Mouse (Mus musculus) spleen, adult 18-20 months (tissue): ENCODE results near the gene Npy.

Experiments
- DNase-seq, 2 experiments: peaks; one replicate each; pipeline ENCODE4 v3.0.0; 2022; ENCODE audit warnings: mixed read lengths in 2 of 2

Gene Npy

DNA sequence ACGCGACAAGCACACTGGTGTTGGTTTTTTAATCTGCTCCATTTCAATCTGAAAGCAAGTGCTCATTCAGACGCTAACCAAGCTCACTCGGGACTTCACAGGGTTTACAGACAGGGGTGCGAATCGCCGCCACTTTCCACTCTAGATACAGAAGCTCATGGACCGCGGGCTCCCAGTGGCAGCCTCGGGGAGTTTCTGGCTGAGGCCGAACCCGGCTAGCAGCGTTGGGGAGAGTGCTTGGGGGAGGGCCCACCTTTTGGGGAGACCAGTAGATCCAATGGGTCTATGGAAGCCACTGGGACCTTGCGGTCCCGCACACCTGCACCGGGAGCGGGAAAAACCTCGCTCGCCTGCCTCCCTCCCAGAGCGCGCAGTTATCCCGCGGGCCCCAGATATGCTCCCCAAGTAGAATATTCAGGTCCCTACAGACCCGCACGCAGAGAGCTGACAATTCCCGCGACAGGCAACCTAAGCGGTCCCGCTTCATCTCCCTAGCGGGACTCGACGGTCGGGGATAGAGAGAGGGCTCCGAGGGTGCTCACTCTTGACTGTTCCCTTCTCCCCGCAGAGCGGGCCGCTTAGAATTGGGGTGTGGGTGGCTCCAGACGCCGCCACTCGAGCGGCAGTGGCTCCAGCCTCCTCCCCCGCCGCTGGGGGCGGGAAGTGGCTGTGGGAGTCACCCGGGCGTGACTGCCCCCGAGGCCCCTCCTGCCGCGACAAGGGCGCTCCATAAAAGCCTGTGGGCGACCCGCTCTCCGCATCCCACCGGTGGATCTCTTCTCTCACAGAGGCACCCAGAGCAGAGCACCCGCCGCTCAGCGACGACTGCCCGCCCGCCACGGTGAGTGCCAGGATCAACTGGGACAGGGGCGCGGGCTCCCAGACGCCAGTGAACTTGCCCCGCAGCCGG, at the start of gene Npy:
Gene Npy (plus strand): TSS at position 750 of the 910 bp plus-strand sequence.
- DNase-seq: peak in 1 of 2 experiments; percentile 4

GRCm38 (mm10) chr6:49775006-49775405, 47.5 kb upstream of the Npy start:
- DNase-seq: no peak

GRCm38 (mm10) chr6:49778109-49778508, 44.4 kb upstream of the Npy start:
- DNase-seq: no peak

- no peak for DNase-seq
Observed at GRCm38 (mm10) chr6:49778729-49779128, 43.8 kb upstream of the Npy start.

DNA sequence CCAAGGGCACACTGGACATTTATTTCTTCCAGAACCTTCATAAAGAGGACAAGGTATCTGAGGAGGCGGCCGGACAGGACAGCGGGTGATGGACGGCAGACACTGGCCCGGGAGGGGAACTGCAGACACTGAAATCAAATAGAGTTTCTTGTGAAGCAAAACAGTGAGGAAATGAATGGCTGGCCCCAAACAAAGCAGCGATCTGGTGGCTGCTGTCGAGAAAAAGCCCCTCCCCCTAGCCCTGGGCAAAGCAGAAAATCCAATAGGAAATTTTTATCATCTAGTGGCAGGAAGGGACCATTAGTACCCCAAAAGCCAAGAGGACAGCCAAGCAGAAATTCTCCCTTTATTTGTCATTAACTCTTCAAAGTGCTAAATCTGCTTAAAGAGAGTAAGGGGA, 42.9 kb upstream of the Npy start:
- DNase-seq: no peak

- DNase-seq: no peak
Observed at GRCm38 (mm10) chr6:49780846-49781400, 41.6 kb upstream of the Npy start.

- DNase-seq: no peak
Observed at GRCm38 (mm10) chr6:49781852-49782251, 40.7 kb upstream of the Npy start.

DNA sequence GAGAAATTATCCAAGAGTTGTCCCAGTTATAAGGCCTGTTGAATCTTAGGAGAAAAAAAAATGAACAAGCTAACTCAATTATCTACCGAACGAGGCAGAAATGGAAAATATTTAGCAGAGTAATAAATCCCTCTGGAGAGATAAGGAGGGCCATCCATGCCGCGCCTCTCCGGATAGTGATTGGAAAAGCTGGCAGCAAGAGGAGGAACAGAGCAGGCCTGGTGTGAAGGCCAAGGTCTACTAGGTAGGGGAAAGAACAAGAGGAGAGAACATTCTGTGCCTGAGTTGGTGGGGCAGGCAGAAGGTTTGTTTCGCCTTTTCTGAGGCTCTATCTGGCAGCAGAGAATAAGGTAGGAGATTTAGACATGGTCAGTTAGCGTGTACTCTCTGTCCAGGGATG, 39.8 kb upstream of the Npy start:
- no peak for DNase-seq

GRCm38 (mm10) chr6:49792524-49792923, 30.0 kb upstream of the Npy start:
- DNase-seq: no peak

DNA sequence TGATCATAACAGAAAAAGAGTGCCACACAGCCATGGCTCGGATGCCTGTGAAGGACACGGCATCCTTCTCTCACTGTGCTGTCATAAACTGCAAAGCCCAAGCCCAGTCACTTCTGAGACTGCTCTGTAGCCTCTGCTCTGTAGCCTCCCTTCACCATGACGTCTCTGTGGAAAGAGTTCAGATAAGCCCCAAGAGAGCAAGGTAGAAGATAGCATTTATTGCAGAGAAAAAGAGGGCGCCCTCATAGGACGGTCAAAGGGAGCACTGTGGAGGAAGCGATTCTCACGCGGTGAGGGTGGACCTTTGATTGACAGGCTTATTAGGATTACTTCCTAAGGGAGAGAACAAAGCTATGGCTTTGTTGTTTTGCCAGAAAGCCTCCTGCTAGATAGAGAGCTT, 18.4 kb upstream of the Npy start:
- no peak for DNase-seq

DNA sequence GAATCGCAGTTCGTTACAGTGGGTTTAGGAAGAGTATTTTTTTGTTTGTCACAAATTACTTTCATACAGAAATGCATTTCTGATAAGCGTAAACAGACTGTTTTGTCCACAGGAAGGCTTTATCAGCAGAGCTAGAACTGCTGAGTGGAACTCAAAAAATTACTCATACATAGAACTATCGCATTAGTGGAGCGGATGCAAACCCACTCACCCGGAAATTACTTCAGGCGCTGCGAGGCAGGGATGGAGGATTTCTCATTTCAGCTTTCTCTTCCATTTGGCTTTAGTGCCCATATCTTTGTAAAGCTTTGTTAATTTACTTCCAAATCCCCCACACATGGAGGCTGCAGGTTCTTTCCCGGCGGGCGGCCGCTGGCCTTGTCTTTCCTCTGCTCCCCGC, 14.4 kb upstream of the Npy start:
- DNase-seq: no peak

GRCm38 (mm10) chr6:49817183-49817582, 5.3 kb upstream of the Npy start:
- DNase-seq: no peak

DNA sequence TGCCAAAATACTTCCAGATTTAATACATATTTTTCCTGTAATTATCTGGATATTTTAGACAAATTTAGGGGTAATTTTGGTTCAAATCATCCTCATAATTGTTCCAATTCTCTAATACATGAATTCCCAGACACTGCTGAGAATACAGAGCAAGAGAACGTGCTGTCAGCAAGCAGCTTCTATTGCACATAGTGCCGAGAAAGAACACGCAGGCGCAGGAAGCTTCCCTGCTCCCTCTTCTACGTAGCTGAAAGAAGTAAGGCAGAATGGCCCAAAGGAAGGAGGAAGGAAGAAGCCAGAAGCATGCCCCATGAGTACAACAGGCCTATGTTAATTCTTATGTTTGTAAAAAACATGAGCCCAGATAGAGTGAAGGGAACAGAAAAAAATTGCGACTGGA, 4.9 kb upstream of the Npy start:
- no peak for DNase-seq

DNA sequence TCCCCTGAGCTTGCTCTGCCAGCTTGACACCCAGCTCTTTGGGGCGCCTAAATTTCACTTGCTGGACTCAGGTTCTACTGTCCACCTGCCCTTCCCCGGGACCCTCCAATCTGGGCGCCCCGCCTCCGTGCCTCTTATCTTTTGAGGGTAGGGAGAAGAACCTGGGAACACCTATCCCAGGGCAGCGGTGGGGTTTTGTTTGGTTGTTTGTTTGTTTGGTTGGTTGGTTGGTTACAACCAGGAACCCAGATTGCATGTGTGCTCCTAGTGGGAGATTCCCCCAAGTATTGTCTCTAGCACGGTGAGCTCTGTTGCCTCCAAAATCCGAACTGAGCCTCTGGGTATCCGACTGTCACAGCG, 341 bp downstream of the Npy start:
- no peak for DNase-seq

DNA sequence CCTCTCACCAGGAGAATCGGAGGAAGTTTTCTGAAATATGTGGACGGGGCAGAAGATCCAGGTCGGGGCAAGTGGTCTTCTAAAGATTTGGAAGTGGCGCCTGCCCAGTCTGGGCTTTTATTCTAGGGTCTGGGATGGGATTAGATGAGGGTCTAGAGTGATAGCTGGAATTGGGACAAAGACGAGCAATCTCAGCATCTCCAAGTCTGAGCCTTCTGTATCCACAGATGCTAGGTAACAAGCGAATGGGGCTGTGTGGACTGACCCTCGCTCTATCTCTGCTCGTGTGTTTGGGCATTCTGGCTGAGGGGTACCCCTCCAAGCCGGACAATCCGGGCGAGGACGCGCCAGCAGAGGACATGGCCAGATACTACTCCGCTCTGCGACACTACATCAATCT, 861 bp downstream of the Npy start:
- no peak for DNase-seq

- DNase-seq: no peak
Observed at GRCm38 (mm10) chr6:49823821-49824220, 1.3 kb downstream of the Npy start.

- DNase-seq: no peak
Observed at GRCm38 (mm10) chr6:49831579-49831978, 9.1 kb downstream of the Npy start.

DNA sequence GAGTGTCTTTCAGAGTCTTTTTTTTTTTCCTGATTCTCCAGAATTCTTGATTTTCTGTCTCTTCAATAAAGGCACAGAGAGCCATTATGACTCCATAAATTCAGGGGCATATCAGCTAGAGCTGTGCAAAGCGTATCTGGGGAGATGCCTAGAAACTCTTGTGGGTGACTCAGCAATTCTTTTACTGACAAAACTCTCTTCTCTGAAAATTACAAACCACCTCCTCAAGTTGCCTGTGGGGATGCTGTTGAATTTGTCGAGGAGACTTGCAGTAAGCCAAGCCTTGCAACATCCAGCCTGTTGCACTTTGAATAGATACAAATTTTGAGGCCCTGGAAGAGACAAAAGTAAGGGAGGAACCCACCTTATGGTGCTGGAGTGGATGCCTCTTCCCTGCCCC, 34.3 kb downstream of the Npy start:
- DNase-seq: no peak

DNA sequence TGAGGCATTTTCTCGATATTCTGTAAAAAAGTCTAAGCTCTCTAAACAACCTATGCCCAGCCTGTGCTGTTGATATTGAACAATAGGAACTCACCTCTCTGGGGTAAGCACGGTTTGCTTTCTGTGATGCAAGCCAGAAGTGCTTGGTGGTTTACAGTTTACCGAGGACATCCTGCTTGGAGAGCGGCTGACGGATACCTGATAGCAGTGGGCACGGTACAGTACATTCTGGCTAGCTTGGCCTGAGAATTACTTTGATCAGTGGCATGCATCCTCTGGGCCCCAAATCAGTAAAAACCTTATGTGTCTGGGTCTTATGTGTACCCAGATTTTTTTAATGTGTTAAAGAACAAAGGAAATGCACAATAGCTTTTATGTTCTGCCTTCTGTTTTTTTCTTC, 45.1 kb downstream of the Npy start:
- no peak for DNase-seq

DNA sequence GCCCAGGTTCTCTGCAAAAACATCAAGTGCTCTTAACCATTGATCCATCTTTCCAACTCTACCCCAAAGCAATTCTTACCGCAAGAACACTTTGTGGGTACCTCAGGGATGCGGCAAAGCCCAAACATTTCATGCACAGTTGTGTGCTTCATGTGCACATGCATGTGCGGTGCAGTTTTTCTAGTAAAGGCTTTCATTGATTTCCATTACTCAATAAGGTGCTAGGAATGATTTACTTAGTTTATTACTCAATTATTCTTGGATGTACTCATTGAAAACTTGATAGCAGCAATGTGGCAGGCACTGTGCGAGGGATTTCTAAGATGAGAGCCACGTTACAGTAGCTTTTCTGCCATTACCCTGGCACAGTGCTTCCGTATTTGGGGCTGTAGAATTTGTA, 48.6 kb downstream of the Npy start:
- no peak for DNase-seq

GRCm38 (mm10) chr6:49873556-49873955, 51.0 kb downstream of the Npy start:
- no peak for DNase-seq

- DNase-seq: no peak
Observed at GRCm38 (mm10) chr6:49875160-49875559, 52.6 kb downstream of the Npy start.

- no peak for DNase-seq
Observed at GRCm38 (mm10) chr6:49875791-49876190, 53.3 kb downstream of the Npy start.
